Mouse (Mus musculus): ENCODE data around the gene Sgf29. TPM values are rescaled to one million over a fixed set of nuclear protein-coding genes. Genes with fewer than 3 reads are reported as not detected.

Sgf29 gene
- polyA plus RNA-seq, 1 experiment from 2014 or later = 53.4 TPM

DNA sequence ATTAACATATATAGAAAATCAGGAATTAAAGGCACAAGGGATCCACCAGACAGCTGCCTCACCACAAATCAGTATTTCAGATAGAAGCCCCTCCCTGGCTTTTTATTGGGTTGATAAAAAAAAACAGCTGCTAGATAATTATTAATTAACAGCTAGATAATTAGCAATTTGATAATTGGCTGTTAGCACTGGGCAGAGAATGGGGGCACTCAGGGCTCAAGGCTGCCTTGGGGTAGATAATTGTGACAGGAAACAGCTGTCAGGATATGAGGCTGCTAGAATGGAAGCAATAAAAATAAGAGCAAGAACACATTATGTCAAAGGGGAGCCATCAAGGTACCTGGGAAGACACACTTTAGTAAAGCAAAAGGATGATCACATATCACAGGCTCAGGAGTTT, 4.2 kb upstream of the Sgf29 start:
- H3K9me3 ChIP-seq = no peaks in the 10 kb centered on the region
- H3K4me2 ChIP-seq = no peak overlapping the region
- peaks cover 9% of the 10 kb centered on the region for H3K4me1 ChIP-seq (replicated peaks)
- H3K36me3 ChIP-seq = no peaks in the 10 kb centered on the region
- H3K4me3 ChIP-seq = no peak overlapping the region
- ATAC-seq (ENCODE audit: low FRiP score) = no peak
- no peak overlapping the region for H3K27ac ChIP-seq
- no peak overlapping the region for H3K9ac ChIP-seq
- H3K27me3 ChIP-seq = no peaks in the 10 kb centered on the region

DNA sequence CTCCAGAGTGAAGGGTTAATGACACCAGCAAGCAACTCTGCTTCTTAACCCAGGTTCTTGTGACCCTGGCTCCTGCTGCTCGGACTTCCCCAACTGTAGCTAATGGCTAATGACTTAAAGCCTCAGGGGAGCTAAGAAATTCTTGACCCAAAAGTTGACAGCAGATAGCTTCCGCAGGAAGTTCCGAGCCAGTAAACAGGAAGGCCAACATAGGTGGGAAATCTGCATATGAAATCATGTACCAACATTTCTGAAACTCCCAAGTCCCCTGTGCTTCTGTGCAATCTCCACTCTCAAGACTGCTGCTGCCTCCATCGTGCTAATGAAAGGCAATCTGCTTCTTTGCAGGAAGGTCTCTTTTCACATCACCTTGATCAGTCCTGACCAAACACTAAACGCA, 3.4 kb upstream of the Sgf29 start:
- no peak overlapping the region for H3K9ac ChIP-seq
- no peak overlapping the region for H3K4me2 ChIP-seq
- ATAC-seq (ENCODE audit: low FRiP score) = no peak
- H3K4me3 ChIP-seq = no peak overlapping the region
- H3K4me1 ChIP-seq (replicated peaks) = peaks cover 17% of the 10 kb centered on the region
- no peaks in the 10 kb centered on the region for H3K9me3 ChIP-seq
- no peaks in the 10 kb centered on the region for H3K36me3 ChIP-seq
- no peaks in the 10 kb centered on the region for H3K27me3 ChIP-seq
- no peak overlapping the region for H3K27ac ChIP-seq
- WGBS = 64% methylated on average over 5 of the region's 5 CpGs

DNA sequence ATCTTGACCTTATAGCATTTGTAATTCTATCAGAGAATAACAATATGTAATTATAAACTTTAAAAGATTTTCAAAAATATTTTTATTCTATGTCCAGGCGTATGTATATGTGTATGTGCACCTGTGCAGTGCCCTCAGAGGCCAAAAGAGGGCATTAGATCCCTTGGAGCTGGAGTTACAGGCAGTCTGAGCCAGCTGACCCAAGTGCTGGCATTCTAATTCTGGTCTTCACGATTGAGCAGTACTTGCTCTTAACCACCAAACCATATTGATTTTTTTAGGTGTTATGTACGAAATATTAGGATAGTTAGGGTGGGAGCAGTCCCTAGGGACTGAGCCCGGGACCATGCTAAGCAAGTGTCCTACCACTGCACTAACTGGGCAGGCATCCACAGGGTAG, 623 bp upstream of the Sgf29 start:
- 81% methylated on average over 4 of the region's 4 CpGs for WGBS
- ATAC-seq (ENCODE audit: low FRiP score) = no peak

DNA sequence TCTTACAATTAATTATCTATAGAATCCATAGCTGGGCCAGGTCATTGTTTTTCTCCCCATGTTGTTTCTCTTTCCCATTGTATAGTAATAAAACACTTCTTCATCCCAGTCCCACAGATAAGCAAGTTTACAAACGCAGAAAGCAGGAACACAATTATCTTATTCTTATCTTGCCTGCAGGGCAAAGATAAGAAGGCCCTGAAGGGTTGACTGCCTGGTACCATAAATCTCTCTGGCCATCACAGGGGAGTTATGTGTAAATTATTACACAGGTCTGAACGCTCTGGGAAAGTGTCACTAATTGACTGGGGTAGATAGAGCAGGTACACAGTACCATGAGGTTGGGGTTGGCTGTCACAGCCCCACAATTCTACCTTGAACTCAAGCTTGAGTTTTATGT, 1.7 kb downstream of the Sgf29 start:
- no peak for ATAC-seq (ENCODE audit: low FRiP score)
- whole genome bisulfite sequencing = 95% methylated on average over 2 of the region's 2 CpGs
- H3K9ac ChIP-seq = no peak overlapping the region
- H3K9me3 ChIP-seq = no peaks in the 10 kb centered on the region
- no peak overlapping the region for H3K4me3 ChIP-seq
- no peaks in the 10 kb centered on the region for H3K36me3 ChIP-seq
- peaks cover 18% of the 10 kb centered on the region for H3K4me1 ChIP-seq (replicated peaks)
- H3K27me3 ChIP-seq = no peaks in the 10 kb centered on the region
- no peak overlapping the region for H3K27ac ChIP-seq
- H3K4me2 ChIP-seq = no peak overlapping the region

More for the DNA sequence above, 623 bp upstream of the Sgf29 start:
- Histone ChIP-seq H3K27me3 (no peaks in the 10 kb centered on the region), H3K36me3 (no peaks in the 10 kb centered on the region), H3K9ac (peak overlapping the region; percentile 77), H3K4me3 (peak overlapping the region; percentile 56), H3K4me1 (replicated peaks) (peaks cover 18% of the 10 kb centered on the region), H3K27ac (no peak overlapping the region), H3K4me2 (peak overlapping the region; percentile 72), H3K9me3 (no peaks in the 10 kb centered on the region)

DNA sequence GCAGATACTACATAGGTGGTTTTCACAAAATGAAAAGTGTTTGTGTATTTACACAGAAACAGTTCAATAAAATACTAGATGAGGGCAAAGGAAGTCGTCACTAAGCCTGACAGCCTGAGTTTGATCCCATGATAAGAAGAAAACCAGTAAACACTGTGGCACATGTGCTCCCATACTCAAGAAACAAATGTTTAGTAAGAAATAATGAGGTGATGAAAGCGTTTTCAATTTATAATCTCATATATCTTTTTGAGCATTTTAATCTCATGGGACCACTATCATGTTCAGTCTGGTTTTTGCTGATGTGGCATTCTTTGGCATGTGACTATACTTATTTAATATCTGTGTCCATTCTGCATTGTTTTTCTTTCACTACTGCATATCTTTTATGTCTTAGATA, 4.9 kb downstream of the Sgf29 start:
- 86% methylated on average over 2 of the region's 2 CpGs for WGBS
- H3K27me3 ChIP-seq = no peaks in the 10 kb centered on the region

DNA sequence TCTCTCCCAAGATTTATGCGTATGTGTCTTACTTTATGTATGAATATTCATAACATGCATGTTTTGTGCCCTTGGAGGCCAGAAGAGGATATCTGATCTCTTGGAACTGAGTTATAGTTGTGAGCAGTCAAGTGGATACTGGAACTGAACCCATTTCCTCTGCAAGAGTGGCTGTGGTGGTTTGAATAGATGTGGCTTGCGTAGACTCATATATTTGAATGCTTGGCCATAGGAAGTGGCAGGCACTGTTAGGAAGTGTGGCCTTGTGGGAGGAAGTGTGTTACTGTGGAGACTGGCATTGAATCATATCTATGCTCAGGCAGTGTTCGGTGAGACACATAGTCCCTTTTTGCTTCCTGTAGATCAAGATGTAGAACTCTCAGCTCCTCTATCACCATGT, 6.6 kb downstream of the Sgf29 start:
- Histone ChIP-seq H3K36me3 (0 out of 2 replicates have a peak, but pooled peaks cover under 1% of the 10 kb centered on the region), H3K4me2 (no peak overlapping the region), H3K27me3 (no peaks in the 10 kb centered on the region), H3K9ac (no peak overlapping the region), H3K4me1 (replicated peaks) (peaks cover 2% of the 10 kb centered on the region; the same call in 1 of the 2 replicates), H3K9me3 (no peaks in the 10 kb centered on the region), H3K27ac (no peak overlapping the region), H3K4me3 (no peak overlapping the region)
- no peak for ATAC-seq (ENCODE audit: low FRiP score)
- 96% methylated on average over 3 of the region's 3 CpGs for WGBS

More for the DNA sequence above, 4.9 kb downstream of the Sgf29 start:
- ATAC-seq (ENCODE audit: low FRiP score) = no peak
- Histone ChIP-seq H3K36me3 (no peaks in the 10 kb centered on the region), H3K27ac (no peak overlapping the region), H3K4me2 (no peak overlapping the region), H3K4me3 (no peak overlapping the region), H3K9me3 (no peaks in the 10 kb centered on the region), H3K9ac (no peak overlapping the region), H3K4me1 (replicated peaks) (peaks cover 12% of the 10 kb centered on the region)

DNA sequence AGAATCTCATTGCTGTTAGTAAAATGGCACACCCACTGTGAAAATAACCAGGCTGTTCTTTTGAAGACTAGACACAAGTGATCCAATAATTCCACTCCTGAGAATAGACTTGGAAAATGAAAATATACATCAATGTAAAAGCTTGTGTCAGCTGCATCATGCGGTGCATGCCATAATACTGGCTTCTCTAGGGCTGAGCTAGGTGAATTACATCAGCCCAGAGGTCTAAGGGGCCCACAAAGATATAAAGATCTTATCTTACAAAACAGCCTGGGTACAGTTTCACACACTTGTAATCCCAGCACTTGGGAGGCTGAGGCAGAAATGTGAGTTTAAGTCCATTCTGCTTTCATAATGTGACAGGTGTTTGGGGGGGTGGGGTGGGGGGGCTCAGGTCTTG, 8.4 kb downstream of the Sgf29 start:
- Histone ChIP-seq H3K27me3 (no peaks in the 10 kb centered on the region), H3K9ac (no peak overlapping the region), H3K9me3 (no peaks in the 10 kb centered on the region), H3K36me3 (peaks cover 13% of the 10 kb centered on the region), H3K4me3 (no peak overlapping the region), H3K27ac (no peak overlapping the region), H3K4me2 (no peak overlapping the region), H3K4me1 (replicated peaks) (no peaks in the 10 kb centered on the region)
- 84% methylated on average over 1 of the region's 1 CpGs for WGBS
- ATAC-seq (ENCODE audit: low FRiP score) = no peak

DNA sequence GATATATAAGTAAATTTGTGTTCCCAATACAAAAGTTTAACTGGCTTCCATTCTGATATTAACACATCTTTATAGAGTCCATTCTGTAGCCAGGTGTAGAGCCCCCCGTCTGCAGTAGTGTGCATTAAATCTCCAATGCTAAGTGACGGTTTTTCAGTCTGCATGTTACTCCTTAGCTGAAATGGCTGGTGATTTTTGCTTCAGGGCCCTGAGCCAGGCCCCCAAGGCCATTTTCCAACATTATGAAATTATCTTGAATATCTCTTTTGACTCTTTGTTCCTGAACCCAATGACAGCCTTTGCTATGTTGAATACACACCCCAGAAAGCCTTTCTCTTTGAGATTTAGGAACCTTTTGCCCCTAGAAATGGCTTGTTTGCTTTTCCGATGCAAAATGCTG, 10.7 kb downstream of the Sgf29 start:
- Histone ChIP-seq H3K4me3 (no peak overlapping the region), H3K4me2 (no peak overlapping the region), H3K36me3 (peaks cover 32% of the 10 kb centered on the region), H3K27me3 (no peaks in the 10 kb centered on the region), H3K4me1 (replicated peaks) (no peaks in the 10 kb centered on the region), H3K9ac (no peak overlapping the region), H3K9me3 (no peaks in the 10 kb centered on the region), H3K27ac (no peak overlapping the region)
- WGBS = 91% methylated on average over 3 of the region's 3 CpGs
- ATAC-seq (ENCODE audit: low FRiP score) = no peak

DNA sequence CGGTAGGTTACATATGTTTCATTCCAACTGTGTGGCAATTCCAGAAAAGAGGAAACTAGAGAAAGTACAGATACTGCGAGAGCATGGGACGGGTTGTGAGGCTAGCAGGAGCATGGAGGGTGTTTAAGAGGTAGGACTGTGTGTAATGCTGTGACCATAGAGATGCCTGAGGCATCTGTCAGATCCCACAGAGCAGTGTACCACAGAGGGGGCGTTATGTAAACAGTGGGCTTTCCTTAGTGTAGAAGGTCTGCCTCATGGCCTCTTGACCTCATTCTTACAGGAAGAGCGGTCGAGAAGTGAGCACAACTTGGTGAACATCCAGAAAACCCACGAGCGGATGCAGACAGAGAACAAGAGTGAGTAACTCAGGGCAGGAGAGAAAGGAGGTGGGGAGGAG, 14.5 kb downstream of the Sgf29 start:
- H3K9ac ChIP-seq = no peak overlapping the region
- no peaks in the 10 kb centered on the region for H3K27me3 ChIP-seq

DNA sequence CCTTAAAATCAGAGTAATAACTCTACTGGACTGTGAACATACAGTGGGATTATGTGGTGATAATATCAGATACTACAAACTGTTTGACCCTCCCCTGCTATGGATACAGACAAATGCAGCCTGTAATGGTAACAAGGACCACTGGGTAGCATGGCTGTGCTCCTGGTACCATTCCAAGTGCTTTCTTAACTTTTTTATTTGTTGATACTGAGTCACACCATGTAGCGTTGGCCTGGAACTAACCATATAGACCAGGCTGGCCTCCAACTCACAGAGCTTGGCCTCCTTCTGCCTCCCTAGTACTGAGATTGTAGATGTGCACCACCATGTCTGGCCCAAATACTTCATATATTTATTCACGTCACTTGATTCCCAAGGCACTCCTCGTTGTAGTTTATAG, 16.2 kb downstream of the Sgf29 start:
- no peak for ATAC-seq (ENCODE audit: low FRiP score)
- 98% methylated on average over 3 of the region's 3 CpGs for WGBS
- peaks cover 59% of the 10 kb centered on the region for H3K36me3 ChIP-seq
- no peak overlapping the region for H3K4me2 ChIP-seq
- H3K4me3 ChIP-seq = no peak overlapping the region
- H3K27me3 ChIP-seq = no peaks in the 10 kb centered on the region
- H3K4me1 ChIP-seq (replicated peaks) = no peaks in the 10 kb centered on the region
- no peaks in the 10 kb centered on the region for H3K9me3 ChIP-seq
- no peak overlapping the region for H3K9ac ChIP-seq
- H3K27ac ChIP-seq = no peak overlapping the region

More for the DNA sequence above, 14.5 kb downstream of the Sgf29 start:
- ATAC-seq (ENCODE audit: low FRiP score) = no peak
- no peaks in the 10 kb centered on the region for H3K4me1 ChIP-seq (replicated peaks)
- no peak overlapping the region for H3K4me3 ChIP-seq
- WGBS = 76% methylated on average over 8 of the region's 8 CpGs
- no peak overlapping the region for H3K27ac ChIP-seq
- peaks cover 57% of the 10 kb centered on the region for H3K36me3 ChIP-seq
- no peak overlapping the region for H3K4me2 ChIP-seq
- no peaks in the 10 kb centered on the region for H3K9me3 ChIP-seq

DNA sequence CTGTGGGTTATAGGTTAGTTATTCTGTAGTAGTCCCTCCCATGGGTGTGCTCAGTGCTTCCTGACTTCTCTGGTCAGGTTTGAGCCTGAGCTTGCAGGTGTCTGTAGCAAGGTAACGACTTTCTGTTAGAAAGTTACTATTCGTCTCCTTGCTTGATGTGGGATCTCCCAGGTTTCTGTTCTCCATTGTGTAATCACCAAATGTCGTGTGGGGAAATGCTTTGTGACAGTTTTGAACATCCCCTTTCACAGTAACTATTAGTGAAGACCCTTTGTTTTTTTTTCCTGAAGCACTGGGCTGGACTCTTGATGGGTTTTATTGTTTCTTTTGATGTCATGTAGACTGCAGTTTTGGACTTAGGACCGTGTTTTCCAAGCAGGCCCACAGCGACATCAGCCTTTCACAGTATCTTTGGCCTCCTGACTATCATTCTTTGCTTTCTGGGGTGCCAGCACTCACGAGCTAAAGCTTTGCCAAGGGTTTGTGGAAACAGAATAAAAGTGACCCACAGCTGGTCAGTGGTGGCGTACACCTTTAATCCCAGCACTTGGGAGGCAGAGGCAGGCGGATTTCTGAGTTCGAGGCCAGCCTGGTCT, 18.5 kb downstream of the Sgf29 start:
- H3K27ac ChIP-seq = no peak overlapping the region
- H3K4me2 ChIP-seq = no peak overlapping the region
- 90% methylated on average over 9 of the region's 9 CpGs for WGBS
- peaks cover 68% of the 10 kb centered on the region for H3K36me3 ChIP-seq
- no peak for ATAC-seq (ENCODE audit: low FRiP score)
- no peak overlapping the region for H3K9ac ChIP-seq
- no peaks in the 10 kb centered on the region for H3K4me1 ChIP-seq (replicated peaks)
- H3K27me3 ChIP-seq = no peaks in the 10 kb centered on the region
- no peaks in the 10 kb centered on the region for H3K9me3 ChIP-seq
- no peak overlapping the region for H3K4me3 ChIP-seq

DNA sequence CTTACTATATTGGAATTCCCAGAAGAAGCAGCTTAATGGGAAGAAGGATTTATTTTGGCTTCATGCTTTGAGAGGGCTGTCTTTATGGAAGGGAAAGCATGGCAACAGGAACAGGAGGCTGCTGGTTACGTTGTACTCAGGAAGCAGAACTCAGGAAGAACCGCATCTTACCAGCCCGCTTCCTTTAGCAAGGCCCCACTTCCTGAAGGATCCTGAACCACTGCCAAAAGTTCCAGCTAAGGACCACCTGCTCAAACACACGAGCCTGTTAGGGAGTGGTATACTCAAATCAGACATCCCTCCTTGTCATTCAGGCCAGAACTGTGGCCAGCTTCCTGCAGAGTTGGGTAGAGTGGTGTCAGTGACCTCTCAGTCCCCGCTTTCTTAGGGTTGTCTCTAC, 19.3 kb downstream of the Sgf29 start:
- Histone ChIP-seq H3K4me1 (replicated peaks) (no peaks in the 10 kb centered on the region), H3K4me3 (no peak overlapping the region), H3K27ac (no peak overlapping the region)

DNA sequence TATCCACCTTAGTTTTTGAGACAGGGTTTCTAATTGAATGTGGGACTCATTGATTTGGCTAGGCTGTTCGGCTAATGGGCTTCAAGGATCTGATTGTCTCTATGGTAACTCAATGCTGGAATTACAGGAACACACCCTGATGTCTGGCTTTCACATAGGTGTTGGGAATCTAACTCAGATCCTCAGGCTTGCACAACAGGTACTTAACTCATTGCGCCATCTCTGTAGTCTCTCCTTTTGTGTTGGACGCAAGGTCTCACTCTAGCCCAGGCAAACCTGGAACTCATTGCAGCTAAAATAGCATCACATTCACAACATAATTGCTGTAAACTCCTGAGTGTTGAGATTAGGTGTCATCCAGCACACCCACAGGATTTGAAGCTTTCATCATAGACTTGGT, 21.0 kb downstream of the Sgf29 start:
- WGBS = 97% methylated on average over 3 of the region's 3 CpGs
- ATAC-seq (ENCODE audit: low FRiP score) = no peak
- peaks cover 69% of the 10 kb centered on the region for H3K36me3 ChIP-seq
- no peak overlapping the region for H3K9ac ChIP-seq
- H3K4me3 ChIP-seq = no peak overlapping the region
- no peaks in the 10 kb centered on the region for H3K27me3 ChIP-seq
- no peak overlapping the region for H3K27ac ChIP-seq
- no peaks in the 10 kb centered on the region for H3K9me3 ChIP-seq
- H3K4me2 ChIP-seq = no peak overlapping the region
- H3K4me1 ChIP-seq (replicated peaks) = no peaks in the 10 kb centered on the region

More for the DNA sequence above, 19.3 kb downstream of the Sgf29 start:
- Histone ChIP-seq H3K36me3 (peaks cover 71% of the 10 kb centered on the region), H3K4me2 (no peak overlapping the region), H3K9me3 (no peaks in the 10 kb centered on the region), H3K27me3 (no peaks in the 10 kb centered on the region), H3K9ac (no peak overlapping the region)
- ATAC-seq (ENCODE audit: low FRiP score) = no peak
- 83% methylated on average over 5 of the region's 5 CpGs for WGBS
